Mouse (Mus musculus) lung, adult 2 months (tissue): ENCODE data around the gene 4930412O13Rik. TPM values are rescaled to one million over a fixed set of nuclear protein-coding genes. Genes with fewer than 3 reads are reported as not detected.

Experiments
- DNase-seq: peaks from one replicate; pipeline ENCODE4 v3.0.0; 2022
- H3K4me1 ChIP-seq: fragments of 200-500 bp; 2 replicates; pipeline ENCODE4 v1.6.1; 2011; ENCODE audit warnings: low read length; ENCODE audit not compliant: control insufficient read depth, insufficient read depth
- H3K4me3 ChIP-seq: fragments of 200-500 bp; replicated peaks from 2 replicates; pipeline ENCODE3; 2011; ENCODE audit warnings: low read depth, mild to moderate bottlenecking, control low read depth, low read length; ENCODE audit errors: extremely low read depth
- CTCF ChIP-seq: fragments of 200-500 bp; IDR thresholded peaks from 2 replicates; pipeline ENCODE4 v1.5.1; 2011; ENCODE audit warnings: mild to moderate bottlenecking, low read length, control low read depth; ENCODE audit not compliant: insufficient read depth
- POLR2A ChIP-seq: fragments of 200-500 bp; IDR thresholded peaks from 2 replicates; pipeline ENCODE4 v1.6.1; 2011; ENCODE audit warnings: low read depth, mild to moderate bottlenecking, control low read depth, low read length, borderline replicate concordance; ENCODE audit errors: extremely low read depth
- WGBS: fragments of 180-500 bp; shearing (Covaris S2); methylation state at CpG from one replicate; pipeline ENCODE4 v1.1.7; 2018; 5-methylcytosine and 5-hydroxymethylcytosine counted together
- polyA plus RNA-seq: library from polyadenylated mRNA; depleted of rRNA; stranded (reverse); fragments of >200 nt; gene quantifications from 2 replicates; pipeline ENCODE4 v1.2.3, GENCODE M21; 2012; rRNA removed

The 4930412O13Rik gene
- polyA plus RNA-seq, 1 experiment: not detected

DNA sequence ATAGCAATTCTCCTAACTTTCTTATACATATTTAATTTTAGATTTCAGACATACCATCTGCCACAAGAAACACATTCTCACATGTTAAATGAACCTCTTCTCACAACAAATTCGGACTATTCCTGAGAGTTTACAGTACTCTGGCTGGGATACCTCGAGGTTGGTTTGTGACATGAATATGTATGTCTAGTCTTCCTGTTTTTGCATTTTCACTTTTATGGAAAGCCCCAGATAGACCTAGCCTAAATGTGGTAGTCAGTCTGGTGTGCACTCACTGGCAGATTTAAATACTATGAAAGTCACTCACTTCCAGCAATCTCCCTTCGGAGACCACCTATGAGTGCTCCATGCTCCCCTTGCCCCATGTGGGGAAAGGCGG, 45.8 kb downstream of the 4930412O13Rik start:
- TF ChIP-seq CTCF: no peak
- TF ChIP-seq POLR2A: no peak
- WGBS: 67% methylated on average over 4 of the region's 4 CpGs

More for the DNA sequence above, 45.8 kb downstream of the 4930412O13Rik start:
- no peak for DNase-seq
- no peak overlapping the region for H3K4me3 ChIP-seq
- no peaks in the 10 kb centered on the region for H3K4me1 ChIP-seq

Other genes with a start within 250 kb of the 4930412O13Rik start
- not detected in 2 replicates for gene 9230102O04Rik, start 8.3 kb downstream of the 4930412O13Rik start, polyA plus RNA-seq
- gene Gata3, start 8.8 kb downstream of the 4930412O13Rik start, polyA plus RNA-seq: 12.3 and 13.9 TPM in 2 replicates
- gene Taf3, start 167.3 kb downstream of the 4930412O13Rik start, polyA plus RNA-seq: 5.8 and 8.7 TPM in 2 replicates
- gene Atp5c1, start 199.3 kb downstream of the 4930412O13Rik start, polyA plus RNA-seq: 125 and 180 TPM in 2 replicates
- gene Kin, start 199.3 kb downstream of the 4930412O13Rik start, polyA plus RNA-seq: 1.7 TPM in 2 replicates